Mouse (Mus musculus): Measurements from ENCODE around the gene Garnl3.

Garnl3 gene

DNA sequence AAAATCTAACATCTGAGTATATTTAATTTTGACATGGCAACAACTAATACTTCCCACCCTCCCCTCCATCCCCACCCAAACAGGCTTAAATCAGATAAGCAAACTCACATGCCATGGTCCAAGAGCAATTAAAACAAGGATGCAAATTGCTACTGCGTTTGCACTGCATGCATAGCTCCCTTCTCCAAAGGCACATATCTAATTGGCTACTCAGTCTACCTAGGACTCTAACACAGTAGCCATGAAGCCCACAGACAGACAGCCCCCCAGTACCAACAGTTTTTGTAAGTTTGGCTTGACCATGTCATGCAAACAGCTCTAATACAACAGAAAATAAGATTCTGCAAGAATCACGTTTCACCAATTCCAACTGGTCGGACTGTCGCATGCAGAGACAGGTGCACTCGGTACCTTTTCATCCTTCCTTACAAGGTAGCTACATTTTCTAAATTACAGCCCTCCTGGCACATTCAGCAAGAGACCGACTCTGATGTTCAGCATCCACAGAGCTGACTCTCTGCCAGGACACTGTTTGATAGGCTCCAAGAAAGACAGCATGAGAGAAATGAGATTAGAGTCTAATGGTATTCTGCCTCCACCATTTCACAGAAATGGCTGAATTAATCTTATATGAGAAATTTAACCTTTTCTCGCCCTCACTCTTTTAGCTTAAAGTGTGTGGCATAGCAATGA, 44.6 kb downstream of the Garnl3 start:
- DNase-seq (ENCODE audit: low read depth), result no peak

GRCm38 (mm10) chr2:33086016-33086596, 45.3 kb downstream of the Garnl3 start:
- DNase-seq (ENCODE audit: low read depth), result no peak

DNA sequence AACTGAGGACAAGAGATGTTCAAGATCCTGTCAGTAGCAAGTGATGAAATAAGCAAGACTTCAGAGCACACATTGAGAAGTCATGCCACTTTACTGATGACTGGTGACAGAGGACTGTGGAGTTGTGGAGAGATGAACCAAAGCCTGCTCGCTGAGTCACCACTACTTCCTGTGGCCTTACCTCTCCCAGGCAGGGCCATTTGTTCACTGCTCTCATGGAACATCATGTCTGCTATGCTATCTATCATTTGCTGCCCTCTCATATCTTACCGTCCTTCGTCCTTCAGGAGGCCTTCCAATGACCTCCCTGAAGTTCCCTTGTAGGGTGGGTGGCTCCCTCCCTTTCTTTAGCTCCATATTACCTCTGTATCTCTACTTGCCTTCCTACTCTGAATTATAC, 47.2 kb downstream of the Garnl3 start:
- DNase-seq (ENCODE audit: low read depth), result peak; percentile 56

DNA sequence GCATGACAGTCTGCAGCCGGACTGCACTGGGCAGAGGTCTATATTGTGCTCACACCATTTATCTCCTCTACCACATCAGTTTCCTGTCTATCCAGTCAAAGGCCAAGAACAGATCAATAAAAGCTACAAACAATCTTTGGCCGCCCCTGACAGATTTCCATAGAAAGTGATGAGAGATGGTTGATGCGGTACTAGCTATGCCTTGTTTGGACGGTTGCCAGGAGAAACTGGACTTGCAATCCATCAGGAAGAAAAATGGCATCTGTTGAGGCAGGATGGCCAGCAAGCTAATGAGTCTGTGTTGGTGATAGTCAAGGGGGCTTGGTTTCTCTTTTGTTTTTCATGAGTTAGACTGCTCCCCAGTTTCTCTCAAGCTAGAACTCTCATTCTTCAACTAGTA, 51.3 kb downstream of the Garnl3 start:
- no peak for DNase-seq (ENCODE audit: low read depth)

- DNase-seq (ENCODE audit: low read depth), result peak; percentile 62
Measured at GRCm38 (mm10) chr2:33077252-33077651, 54.2 kb downstream of the Garnl3 start.

DNA sequence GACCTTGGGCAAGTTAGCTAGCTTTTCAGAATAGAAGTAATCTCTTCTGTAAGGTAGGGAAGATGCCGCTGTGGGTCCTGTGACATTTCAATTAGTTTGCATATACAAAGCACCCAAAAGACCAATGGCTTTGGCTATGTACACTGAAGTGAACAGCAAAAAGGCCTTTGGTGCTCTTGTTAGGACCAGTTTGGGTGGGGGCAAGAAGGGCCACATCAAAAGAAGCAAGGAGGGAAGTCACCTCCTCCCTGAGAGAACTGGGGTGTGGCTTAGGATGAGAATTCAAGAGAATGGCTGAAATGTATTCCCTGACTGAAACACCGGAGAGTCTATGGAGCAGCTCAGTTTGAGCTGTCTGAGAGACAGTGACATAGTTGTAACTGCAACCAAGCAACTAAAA, 56.5 kb downstream of the Garnl3 start:
- DNase-seq (ENCODE audit: low read depth), result no peak

GRCm38 (mm10) chr2:33074188-33074587, 57.3 kb downstream of the Garnl3 start:
- DNase-seq (ENCODE audit: low read depth), result no peak

DNA sequence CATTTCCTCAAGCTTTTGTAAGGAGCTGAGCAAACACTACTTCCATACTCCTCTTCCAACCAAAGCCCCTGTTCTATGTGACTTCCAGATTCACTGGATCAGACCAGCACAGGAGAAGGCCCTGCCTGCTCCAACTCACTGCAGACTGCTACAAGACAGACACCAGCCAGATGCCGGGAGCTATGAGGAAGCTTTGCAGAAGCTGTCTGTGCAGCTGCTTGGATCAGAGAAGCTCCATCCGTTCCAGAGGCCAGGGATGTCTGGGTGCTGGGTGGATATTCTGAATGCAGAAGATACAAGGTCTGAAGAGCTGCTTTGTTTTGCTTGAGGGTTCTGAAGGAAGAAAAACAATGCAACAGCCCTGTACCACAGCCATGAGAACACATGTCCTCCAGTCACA, 59.1 kb downstream of the Garnl3 start:
- no peak for DNase-seq (ENCODE audit: low read depth)

DNA sequence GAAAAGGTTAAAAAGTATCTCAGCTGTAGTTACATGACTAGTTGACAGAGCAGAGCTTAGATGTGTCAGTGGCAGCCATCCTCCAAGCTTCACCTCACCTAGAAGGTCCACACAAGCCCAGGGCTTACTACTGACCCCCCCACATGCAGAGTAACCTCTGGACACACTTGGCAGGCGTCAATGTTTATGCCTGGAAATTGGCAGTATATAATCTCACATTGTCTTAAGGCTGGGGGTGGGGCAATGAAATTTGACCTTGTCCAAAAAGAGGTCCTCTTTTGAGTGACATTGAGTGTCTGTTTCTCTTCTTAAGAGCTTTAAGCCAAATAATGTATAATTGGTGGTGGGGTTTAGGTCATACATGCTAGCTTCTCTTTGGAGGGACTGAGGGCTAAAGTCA, 65.8 kb downstream of the Garnl3 start:
- no peak for DNase-seq (ENCODE audit: low read depth)

DNA sequence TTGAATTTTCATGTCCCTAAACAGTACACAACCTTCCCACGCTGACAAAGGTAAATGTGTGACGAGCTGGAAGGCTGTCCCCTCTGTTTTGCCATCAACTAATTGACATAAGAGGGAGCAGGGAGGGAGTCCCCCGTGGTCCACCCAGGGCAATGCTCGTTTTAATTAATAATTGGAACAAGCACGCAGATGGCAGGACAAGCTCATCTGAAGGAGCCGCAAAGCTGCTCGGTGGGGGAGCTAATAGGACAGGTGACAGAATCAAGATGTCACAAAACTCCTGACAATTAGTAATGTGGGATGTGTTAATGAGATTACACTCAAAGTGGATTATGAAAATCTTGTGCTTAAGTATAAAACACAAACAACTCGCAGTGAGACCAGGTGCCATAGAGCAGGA, 68.7 kb downstream of the Garnl3 start:
- no peak for DNase-seq (ENCODE audit: low read depth)

DNA sequence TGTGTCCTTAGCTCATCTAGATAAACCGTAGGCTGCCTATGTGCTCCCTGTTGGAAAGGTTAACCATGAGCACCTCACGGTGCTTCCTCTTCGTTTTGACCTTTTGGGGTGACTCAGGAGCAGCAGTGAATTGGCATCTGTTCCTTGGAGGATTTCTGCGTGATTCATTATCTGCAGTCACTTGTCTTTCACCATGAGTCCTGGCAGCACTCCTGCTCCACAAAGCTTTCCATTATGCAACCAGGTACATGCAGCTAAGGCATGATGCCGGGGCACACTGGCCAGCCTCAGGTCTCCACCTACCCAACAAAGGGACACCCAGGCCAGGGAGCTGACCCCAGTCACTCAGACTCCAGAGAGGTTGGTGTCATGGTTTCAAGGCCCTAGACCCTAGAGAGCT, 72.5 kb downstream of the Garnl3 start:
- no peak for DNase-seq (ENCODE audit: low read depth)

GRCm38 (mm10) chr2:33057514-33057913, 73.9 kb downstream of the Garnl3 start:
- DNase-seq (ENCODE audit: low read depth), result no peak

- no peak for DNase-seq (ENCODE audit: low read depth)
Measured at GRCm38 (mm10) chr2:33053966-33054365, 77.5 kb downstream of the Garnl3 start.

DNA sequence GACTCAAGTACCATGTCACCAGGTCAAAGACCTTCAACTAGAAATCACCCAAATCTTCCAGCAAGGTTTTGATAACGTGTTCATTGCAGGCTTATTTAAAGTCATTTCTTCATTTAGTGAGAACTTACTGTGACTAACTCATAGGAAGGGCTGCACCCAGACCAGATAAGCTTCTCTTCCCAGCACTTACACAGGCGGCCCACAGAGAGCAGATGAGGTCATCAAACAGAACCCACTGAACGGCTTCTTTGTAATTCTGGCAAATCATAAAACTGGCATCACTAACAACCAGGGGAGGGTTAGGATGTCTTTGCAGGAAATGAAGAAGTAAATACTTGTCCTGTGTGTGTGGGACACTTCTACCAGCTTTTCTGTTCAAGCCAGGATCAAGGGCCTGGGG, 84.1 kb downstream of the Garnl3 start:
- peak; percentile 46 for DNase-seq (ENCODE audit: low read depth)

GRCm38 (mm10) chr2:33046919-33047318, 84.5 kb downstream of the Garnl3 start:
- no peak for DNase-seq (ENCODE audit: low read depth)

GRCm38 (mm10) chr2:33045899-33046298, 85.6 kb downstream of the Garnl3 start:
- no peak for DNase-seq (ENCODE audit: low read depth)

GRCm38 (mm10) chr2:33042781-33043180, 88.7 kb downstream of the Garnl3 start:
- DNase-seq (ENCODE audit: low read depth), result no peak

- DNase-seq (ENCODE audit: low read depth), result peak; percentile 70
Measured at GRCm38 (mm10) chr2:33041571-33041970, 89.9 kb downstream of the Garnl3 start.

GRCm38 (mm10) chr2:33037429-33037828, 94.0 kb downstream of the Garnl3 start:
- no peak for DNase-seq (ENCODE audit: low read depth)

DNA sequence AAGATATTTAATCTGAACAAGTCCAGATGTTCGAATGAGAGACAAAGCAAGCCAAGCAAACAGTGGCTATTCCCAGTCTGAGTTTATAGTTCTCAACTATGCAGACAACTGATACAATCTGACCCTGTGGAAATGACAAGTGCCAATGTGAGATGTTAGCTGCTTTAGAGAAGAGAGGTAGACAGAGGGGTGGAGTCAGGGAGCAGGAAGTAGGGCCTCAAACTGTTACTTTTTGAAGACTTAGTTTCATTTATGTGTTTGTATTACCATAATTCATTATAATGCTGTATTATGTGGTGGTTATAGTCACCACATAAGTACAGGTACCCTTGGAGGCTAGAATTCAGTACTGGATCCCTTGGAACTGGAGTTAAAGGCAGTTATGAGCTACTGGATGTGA, 96.2 kb downstream of the Garnl3 start:
- DNase-seq (ENCODE audit: low read depth), result no peak

DNA sequence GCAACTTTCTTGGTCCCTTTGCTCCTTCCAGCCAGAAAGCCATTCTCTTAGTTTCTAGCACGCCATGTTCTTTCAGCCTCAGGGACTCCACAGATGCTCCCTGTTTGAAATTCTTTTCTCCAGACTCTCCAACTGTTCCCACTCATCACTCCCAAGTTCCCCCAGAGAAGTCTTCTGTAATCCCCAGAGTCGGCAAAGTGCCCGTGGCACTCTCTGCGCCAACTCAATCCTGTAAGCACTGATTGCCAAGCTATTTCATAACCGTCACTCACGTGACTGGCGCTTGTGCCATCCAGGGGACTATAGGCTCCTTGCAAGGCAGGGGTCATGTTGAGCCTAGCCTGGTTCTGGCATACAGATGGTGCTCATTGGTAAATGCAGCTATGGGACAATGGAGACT, 98.2 kb downstream of the Garnl3 start:
- DNase-seq (ENCODE audit: low read depth), result no peak

DNA sequence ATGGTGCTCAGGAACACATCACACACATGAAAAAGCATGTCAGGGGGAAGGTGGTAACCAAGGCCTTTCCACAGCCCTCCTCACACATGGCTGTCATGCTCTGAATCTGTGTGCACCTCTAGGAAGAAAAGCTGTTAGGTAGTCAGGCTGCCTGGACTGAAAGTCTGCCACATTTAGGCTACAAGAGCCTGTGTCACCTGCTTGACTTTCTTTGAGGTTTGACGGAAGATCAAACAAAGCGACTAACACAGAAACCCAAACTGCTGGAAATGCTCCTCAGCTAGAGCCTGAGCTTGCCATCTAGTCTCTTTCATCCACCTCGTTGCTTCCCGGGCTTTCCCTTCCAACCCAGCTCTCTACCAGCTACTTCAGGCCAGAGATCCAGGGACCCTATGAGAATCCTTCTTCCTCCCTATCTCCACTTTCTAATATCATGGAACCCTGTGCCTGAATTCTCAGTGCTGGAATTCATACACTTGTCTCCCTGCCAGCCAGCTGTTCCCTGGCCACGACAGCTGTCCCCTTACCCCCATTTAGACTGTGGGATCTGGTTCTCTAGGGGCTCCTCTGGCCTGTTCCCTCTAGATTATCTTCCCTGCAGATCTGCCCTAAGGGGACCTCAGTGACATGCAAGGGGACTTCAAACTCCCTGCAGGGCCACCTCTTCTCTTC, 98.9 kb downstream of the Garnl3 start:
- no peak for DNase-seq (ENCODE audit: low read depth)

DNA sequence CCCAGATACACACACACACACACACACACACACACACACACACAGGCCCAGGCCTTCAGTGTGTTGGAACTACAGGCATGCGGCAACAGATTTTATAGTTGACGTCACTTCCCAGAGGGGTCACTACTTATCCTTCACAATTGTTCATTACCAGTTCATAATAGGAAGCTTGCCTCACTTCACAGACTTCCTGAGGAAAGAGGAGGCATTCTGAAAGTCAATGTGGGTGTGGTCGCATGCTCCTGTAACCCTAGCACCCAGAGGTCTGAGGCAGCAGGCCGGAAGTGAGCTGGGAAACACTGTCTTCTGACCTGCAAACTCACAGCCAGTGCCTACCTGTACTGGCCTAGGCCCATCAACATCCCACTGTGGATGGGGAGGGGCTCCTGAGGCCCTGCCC, 106.4 kb downstream of the Garnl3 start:
- DNase-seq (ENCODE audit: low read depth), result peak; percentile 82

- DNase-seq (ENCODE audit: low read depth), result peak; percentile 29
Measured at GRCm38 (mm10) chr2:33024564-33024963, 106.9 kb downstream of the Garnl3 start.

All from 416B (cell line).